Mouse (Mus musculus) kidney, adult 11 months (tissue): ENCODE data around the gene Ntf5.

ENCODE experiments used
- DNase-seq: peaks from one replicate; pipeline ENCODE4 v3.0.0; 2022

Gene Ntf5

GRCm38 (mm10) chr7:45403532-45404261, 9.8 kb upstream of the Ntf5 start:
- peak; percentile 65 for DNase-seq

- DNase-seq: peak; percentile 52
Measured at GRCm38 (mm10) chr7:45405091-45406075, 8.1 kb upstream of the Ntf5 start, which contains the start of gene Kcna7. Gene Kcna7 (plus strand): TSS chr7:45405653.

- peak; percentile 23 for DNase-seq
Measured at GRCm38 (mm10) chr7:45406157-45407156, 7.0 kb upstream of the Ntf5 start.

- no peak for DNase-seq
Measured at GRCm38 (mm10) chr7:45407836-45408235, 5.7 kb upstream of the Ntf5 start.

- DNase-seq: no peak
Measured at GRCm38 (mm10) chr7:45408351-45408750, 5.1 kb upstream of the Ntf5 start.

- no peak for DNase-seq
Measured at GRCm38 (mm10) chr7:45408949-45409348, 4.5 kb upstream of the Ntf5 start.

GRCm38 (mm10) chr7:45409497-45410163, 3.9 kb upstream of the Ntf5 start:
- no peak for DNase-seq

- no peak for DNase-seq
Measured at GRCm38 (mm10) chr7:45412421-45412820, 1.1 kb upstream of the Ntf5 start.

- peak; percentile 36 for DNase-seq
Measured at GRCm38 (mm10) chr7:45413864-45414739, 607 bp downstream of the Ntf5 start.

GRCm38 (mm10) chr7:45414740-45415224, 1.3 kb downstream of the Ntf5 start:
- DNase-seq: no peak

GRCm38 (mm10) chr7:45415636-45416035, 2.1 kb downstream of the Ntf5 start:
- no peak for DNase-seq

GRCm38 (mm10) chr7:45417962-45418492, 4.5 kb downstream of the Ntf5 start:
- DNase-seq: no peak

- no peak for DNase-seq
Measured at GRCm38 (mm10) chr7:45419859-45420614, 6.5 kb downstream of the Ntf5 start.

GRCm38 (mm10) chr7:45420615-45420919, 7.1 kb downstream of the Ntf5 start, which contains the start of gene Lhb:
Gene Lhb (plus strand): TSS chr7:45420820.
- no peak for DNase-seq

- DNase-seq: no peak
Measured at GRCm38 (mm10) chr7:45421194-45421593, 7.7 kb downstream of the Ntf5 start.

GRCm38 (mm10) chr7:45426556-45426955, 13.1 kb downstream of the Ntf5 start:
- DNase-seq: no peak

- no peak for DNase-seq
Measured at GRCm38 (mm10) chr7:45433835-45434202, 20.3 kb downstream of the Ntf5 start.

- DNase-seq: peak; percentile 100
Measured at GRCm38 (mm10) chr7:45434203-45435015, 20.9 kb downstream of the Ntf5 start, which contains the start of gene Gys1. Gene Gys1 (plus strand): TSS chr7:45434844.

GRCm38 (mm10) chr7:45435038-45435437, 21.5 kb downstream of the Ntf5 start:
- DNase-seq: no peak
